Mouse (Mus musculus) layer of hippocampus, adult 2 months (tissue): Measurements from ENCODE around the gene Sorcs3. TPM values are rescaled to one million over a fixed set of nuclear protein-coding genes. Genes with fewer than 3 reads are reported as not detected.

Experiments
- DNase-seq, 2 experiments: peaks; one replicate each; pipeline ENCODE4 v3.0.0; 2022; ENCODE audit warnings: low spot score in 2 of 2
- H3K27ac ChIP-seq: fragments of 200-600 bp; 2 replicates; pipeline ENCODE4 v1.8.1; 2022
- H3K4me3 ChIP-seq: fragments of 200-600 bp; 2 replicates; pipeline ENCODE4 v1.8.1; 2022; ENCODE audit warnings: mild to moderate bottlenecking
- CTCF ChIP-seq: fragments of 200-600 bp; conservative IDR thresholded peaks from 2 replicates; pipeline ENCODE4 v1.8.1; 2022; ENCODE audit warnings: antibody characterized with exemption, mild to moderate bottlenecking, moderate library complexity
- total RNA-seq, 2 experiments: library from RNA; stranded (reverse); gene quantifications; 2 replicates each; pipeline ENCODE4 v1.2.3; 2021

The Sorcs3 gene
- total RNA-seq, 2 experiments from 2014 or later: 34.1 to 34.3 TPM

DNA sequence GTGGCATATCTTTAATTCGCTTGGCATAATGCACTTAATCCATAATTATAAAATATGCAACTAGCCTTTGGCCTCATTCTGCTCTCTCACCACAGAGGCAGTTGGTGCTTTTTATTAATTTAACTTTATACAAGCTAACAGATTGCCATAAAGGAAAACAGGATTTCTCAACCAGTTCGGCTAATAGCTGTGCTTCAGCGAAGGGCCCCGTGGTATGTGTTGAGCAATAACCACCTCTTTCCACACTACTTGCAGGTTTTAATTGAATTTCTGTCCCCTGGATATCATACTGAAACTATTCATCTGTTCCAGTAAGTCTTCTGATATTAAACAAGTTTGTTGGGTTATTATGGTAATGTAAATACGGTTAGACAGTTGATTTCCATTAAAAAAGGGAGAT is 224.5 kb downstream of the Sorcs3 start:
- DNase-seq: no peak
- TF ChIP-seq CTCF: no peak

DNA sequence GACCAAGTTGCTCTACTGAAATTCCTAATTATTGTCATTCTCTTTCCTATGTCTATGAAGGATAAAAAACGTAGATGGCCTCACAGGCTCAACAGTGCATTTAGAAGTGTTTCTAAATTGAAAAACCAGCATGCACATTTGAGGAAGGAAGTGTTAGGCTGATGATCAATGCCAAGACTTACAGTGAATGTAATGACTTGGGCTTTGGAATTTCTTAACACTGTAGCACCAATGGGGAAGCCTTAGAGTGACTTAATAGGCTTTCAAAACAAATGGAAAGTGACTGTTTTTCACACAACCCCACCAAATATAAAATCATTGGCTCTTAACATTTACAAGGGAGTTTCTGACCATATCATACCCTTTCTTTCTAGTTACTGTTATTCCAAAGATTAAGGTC is 232.6 kb downstream of the Sorcs3 start:
- no peak for DNase-seq
- Histone ChIP-seq H3K27ac (no peak overlapping the region), H3K4me3 (no peak overlapping the region)
- no peak for TF ChIP-seq CTCF

More for the DNA sequence above, 224.5 kb downstream of the Sorcs3 start:
- H3K4me3 ChIP-seq: 0 out of 2 replicates have a peak overlapping the region, but pooled peaks have one; percentile 20
- H3K27ac ChIP-seq: peak overlapping the region; percentile 72; the same call in 1 of the 2 replicates

DNA sequence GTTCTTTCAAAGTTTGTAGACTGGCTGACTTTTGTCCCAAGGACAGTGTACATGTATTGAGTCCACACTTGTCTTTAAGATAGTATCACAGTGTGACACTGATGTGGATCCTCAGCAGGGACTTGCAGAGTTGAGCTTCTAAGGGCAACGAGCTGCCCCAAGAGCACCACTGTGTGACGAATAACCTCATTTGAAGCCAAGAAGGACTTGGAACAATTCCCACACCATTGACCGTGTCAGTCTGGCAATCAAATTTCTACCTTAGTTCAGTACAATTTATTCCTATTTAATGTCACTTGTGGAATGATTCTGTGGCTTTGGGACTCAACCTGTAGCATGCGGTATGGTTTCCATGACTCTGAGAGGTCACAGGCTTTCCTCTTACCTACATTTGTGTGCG is 255.3 kb downstream of the Sorcs3 start:
- no peak for TF ChIP-seq CTCF
- DNase-seq: no peak
- Histone ChIP-seq H3K4me3 (no peak overlapping the region), H3K27ac (no peak overlapping the region)

DNA sequence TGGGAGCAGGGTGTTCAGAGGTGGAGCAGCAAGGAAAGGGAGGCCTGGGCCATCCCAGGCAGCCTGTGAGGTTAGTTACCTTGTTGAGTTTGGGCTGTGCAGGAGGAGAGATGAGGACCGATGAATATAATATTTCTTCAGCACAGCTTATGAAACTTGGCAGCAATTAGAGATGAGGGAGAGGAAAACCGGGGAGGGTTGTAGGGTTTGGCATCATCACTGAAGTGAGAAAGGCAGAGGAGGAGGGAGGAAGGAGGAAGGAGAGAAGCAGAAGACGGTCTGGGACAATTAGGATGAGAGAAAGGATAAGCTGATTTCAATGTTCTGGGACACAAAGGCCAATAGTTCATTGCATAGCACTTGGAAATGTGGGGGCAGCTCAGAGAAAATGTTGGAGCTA is 256.6 kb downstream of the Sorcs3 start:
- Histone ChIP-seq H3K27ac (peak overlapping the region; percentile 48; the same call in 1 of the 2 replicates), H3K4me3 (no peak overlapping the region)
- DNase-seq: peak in 1 of 2 experiments; percentile 16
- TF ChIP-seq CTCF: no peak

DNA sequence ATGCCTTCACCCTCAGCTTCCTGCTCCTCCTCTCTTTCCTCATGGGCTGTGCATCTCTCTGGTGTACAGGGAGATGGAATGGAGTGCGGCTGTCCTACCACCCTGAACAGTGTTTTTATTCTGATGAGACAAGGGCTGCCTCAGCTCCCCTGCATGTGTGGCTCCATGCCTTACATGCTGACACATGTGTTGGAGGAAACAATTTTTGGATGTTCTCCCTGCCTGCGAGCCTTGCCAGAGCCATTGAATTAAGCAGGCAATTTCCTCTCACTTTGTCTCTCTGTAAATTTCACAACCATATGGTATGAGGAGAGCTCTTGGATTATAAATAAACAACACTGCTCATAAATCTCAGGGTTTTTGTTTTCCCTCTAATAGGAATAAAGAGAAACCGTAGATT is 257.7 kb downstream of the Sorcs3 start:
- H3K27ac ChIP-seq: peak overlapping the region; percentile 48; the same call in 1 of the 2 replicates
- no peak for TF ChIP-seq CTCF

DNA sequence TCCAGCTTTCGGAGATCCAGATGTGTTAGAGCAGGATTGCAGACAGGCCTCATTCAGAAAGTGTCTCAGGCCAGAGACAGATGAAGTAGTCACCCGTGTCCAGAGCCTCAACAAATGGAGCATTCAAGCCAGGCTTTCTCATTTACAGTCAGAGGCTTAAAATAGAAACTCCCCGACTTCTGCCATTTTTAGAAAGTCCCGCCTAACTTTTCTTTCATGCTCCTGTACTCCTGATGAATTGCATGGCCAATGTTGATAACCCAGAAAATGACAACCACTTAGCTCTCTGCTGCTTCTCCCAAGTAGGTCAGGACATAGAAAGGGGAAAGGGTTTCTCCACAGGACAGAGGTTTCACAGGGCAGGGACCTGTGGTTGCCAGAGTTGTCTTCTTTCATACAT is 261.6 kb downstream of the Sorcs3 start:
- DNase-seq: no peak
- Histone ChIP-seq H3K27ac (no peak overlapping the region), H3K4me3 (no peak overlapping the region)
- no peak for TF ChIP-seq CTCF

More for the DNA sequence above, 257.7 kb downstream of the Sorcs3 start:
- DNase-seq: peak; percentile 31 to 72
- H3K4me3 ChIP-seq: no peak overlapping the region

DNA sequence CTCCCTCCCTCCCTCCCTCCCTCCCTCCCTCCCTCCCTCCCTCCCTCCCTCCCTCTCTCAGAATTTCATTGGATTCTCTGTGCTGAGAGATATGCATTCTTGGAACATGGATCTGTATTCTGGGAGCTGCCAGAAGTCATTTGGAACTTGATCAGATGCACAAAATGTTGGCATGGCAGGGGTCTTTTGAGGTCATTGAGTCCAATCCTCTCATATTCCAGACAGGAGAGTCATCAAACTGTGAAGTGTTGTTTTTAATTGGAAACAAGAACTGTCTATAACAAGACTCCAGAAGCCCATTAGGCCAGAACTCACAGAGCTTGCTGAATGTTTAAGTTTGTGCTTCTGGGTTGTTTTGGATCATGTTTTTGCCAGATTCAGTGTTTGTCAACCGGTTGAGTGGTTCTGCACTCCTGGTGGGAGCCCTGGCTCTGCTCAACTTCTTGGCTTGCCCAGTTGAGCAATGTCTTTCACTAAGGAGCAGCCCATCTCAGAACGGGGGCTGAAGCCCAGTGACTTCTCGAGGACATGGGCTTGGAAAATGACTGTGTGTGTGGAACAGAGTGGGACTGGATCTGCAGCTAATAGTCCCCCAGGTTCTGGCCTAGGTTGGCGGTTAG is 264.1 kb downstream of the Sorcs3 start:
- Histone ChIP-seq H3K27ac (no peak overlapping the region), H3K4me3 (no peak overlapping the region)
- no peak for TF ChIP-seq CTCF
- no peak for DNase-seq

DNA sequence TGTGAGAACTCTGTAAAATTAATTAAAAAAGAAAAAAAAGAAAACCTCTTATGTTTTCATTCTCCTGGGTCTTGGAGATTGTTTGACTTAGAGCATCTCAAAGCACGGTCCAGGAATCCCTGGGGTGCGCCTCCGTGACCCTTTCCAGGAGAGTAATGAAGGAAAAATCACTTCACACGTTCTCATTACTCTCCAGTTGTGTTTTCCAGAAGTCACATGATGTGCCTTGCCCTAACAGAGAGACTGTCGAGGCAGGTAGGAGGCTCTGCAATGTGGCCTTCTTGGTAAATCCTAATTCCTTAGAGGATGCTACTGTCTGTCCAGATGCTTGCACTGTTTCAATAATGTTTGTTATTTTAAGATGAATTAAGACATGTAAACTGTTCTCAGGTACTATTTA is 266.1 kb downstream of the Sorcs3 start:
- Histone ChIP-seq H3K4me3 (no peak overlapping the region), H3K27ac (no peak overlapping the region)
- DNase-seq: no peak
- TF ChIP-seq CTCF: no peak

DNA sequence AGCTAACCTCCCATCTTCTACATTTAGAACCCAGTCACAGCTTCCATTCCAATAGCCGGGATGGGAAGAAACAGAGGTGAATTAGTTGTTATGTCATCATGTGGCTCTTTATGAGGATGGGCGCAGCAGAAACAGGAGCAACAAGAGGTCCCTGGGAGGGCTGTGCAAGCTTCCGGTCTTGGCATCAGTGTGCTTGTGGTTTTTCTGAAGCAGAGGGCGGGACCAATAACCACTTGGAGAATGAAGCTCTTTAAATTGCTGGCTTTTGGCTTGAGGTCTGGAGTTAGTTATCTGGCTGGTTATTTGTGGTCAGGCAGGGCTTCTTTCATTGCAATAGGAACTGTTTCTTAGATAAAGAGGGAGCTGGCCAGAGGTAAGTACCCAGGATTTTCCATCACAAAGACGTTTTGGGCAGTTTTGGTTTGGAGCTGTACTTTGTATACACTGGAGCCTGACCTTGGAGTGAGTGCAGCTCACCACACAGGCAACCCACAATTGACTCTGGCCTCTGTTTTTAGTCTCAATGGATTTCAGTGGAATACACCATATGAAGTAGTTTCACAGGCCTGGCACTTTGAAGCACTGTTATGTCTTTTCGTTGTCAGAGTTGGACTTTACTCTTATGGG is 270.1 kb downstream of the Sorcs3 start:
- no peak overlapping the region for H3K4me3 ChIP-seq
- H3K27ac ChIP-seq: no peak overlapping the region
- no peak for TF ChIP-seq CTCF
- DNase-seq: no peak

DNA sequence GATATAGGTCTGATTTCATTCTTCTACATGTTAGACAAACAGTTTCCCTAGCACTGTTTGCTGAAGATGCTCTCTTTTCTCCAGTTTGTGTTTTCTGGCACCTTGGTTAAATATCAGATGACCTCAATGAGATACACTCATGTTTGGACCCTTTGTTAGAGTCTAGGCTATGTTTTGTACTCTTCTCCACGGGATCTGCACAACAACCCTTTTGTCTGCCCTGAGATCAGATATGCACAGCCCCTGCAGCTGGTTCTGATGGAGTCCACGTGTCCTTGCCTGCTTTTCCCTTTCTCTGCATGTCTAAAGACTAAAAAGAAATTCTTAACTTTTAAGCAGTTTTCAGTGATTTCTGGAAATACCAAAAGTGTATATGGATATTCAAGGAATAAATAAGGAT is 273.0 kb downstream of the Sorcs3 start:
- peak overlapping the region; percentile 67 for H3K27ac ChIP-seq
- DNase-seq: peak in 1 of 2 experiments; percentile 15
- TF ChIP-seq CTCF: no peak
- no peak overlapping the region for H3K4me3 ChIP-seq

DNA sequence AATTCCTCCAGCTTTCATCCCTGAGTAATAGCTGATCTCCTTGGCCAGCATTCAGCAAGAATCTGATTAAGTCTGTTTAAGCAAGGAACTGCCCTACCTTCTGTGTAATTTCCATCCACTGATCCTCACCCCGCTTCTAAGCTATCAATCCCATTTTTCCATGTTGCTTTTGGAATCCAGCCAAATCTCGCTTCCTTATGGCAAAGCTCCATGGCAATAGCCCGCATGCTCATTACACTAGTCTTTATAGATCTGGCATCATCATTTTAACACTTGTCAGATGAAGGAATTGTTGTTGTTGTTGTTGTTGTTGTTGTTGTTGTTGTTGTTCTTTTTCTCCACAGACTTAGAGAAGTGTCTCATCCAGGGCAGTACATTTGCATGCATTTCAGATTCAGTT is 277.1 kb downstream of the Sorcs3 start:
- no peak for TF ChIP-seq CTCF
- DNase-seq: peak in 1 of 2 experiments; percentile 21
- Histone ChIP-seq H3K27ac (peak overlapping the region; percentile 68; the same call in 1 of the 2 replicates), H3K4me3 (no peak overlapping the region)

DNA sequence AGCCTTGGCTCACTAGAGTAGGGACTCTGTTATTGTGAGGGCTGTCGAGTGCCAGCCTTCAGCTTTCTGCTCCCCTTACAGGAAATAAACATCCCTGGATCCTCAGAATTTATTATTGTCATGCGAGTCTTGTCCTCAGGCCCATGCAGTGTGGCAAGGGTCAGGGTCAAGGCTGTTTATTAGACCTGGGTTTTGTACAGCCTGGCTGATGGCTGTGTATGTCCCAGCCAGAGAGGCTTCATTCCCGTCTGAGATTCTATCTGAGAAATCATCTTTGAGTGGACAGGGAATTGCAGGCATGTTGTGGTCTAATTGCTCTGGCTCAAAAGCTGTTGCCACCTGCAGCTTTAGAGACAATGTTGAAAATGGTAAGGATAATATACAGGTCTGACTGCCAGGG is 285.3 kb downstream of the Sorcs3 start:
- TF ChIP-seq CTCF: no peak
- H3K27ac ChIP-seq: no peak overlapping the region

DNA sequence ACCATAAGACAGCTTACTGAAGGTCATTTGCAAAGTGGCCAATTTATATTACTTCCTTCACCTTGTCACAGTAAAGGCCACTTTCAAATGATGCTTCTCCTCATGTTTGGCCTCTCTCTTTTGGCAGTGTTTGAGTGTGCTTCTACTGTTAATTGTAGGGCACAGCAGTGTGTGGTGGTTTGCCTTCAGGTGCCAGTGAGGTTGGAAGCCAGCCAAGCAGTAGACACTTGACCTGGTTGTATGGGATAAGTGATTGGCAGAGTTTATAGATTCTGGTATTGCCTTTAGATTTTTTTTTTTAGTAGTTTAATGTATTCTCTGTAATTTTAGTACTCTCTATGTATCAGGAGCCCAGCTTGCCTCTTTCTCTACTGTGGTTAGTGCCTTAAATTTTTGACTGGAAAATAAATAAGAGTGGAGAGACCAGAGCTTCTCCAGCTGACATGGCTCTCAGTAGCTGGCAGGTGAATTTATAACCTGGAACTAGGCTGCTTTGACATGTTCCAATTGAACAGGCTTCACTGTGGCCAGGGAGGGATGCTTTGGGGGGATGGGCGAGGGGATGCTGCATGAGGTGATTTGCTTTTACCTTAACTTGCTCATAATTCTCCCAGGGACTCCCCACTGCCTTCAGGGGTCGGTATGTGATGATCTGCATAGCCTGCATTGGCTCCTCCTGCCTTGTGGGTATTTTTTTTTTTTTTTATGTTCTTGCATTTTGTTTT is 298.2 kb downstream of the Sorcs3 start:
- no peak for DNase-seq
- TF ChIP-seq CTCF: no peak
- Histone ChIP-seq H3K27ac (no peak overlapping the region), H3K4me3 (no peak overlapping the region)

More for the DNA sequence above, 285.3 kb downstream of the Sorcs3 start:
- H3K4me3 ChIP-seq: no peak overlapping the region
- DNase-seq: no peak
